Mouse (Mus musculus) intestine, postnatal 0 days (tissue): ENCODE results near the gene Ccnk. TPM values are rescaled to one million over a fixed set of nuclear protein-coding genes. Genes with fewer than 3 reads are reported as not detected.

Experiments
- ATAC-seq: fragments of 200-750 bp; cut with Nextera tagmentation; 2 replicates; pipeline ENCODE4 v1.8.0; 2017; ENCODE audit warnings: mild to moderate bottlenecking, moderate TSS enrichment, moderate library complexity
- H3K27ac ChIP-seq: fragments of 300-500 bp; sonication (generic); 2 replicates; pipeline ENCODE4 v1.5.1; 2014; ENCODE audit warnings: mild to moderate bottlenecking, low read depth, low read length, moderate library complexity
- H3K27me3 ChIP-seq: fragments of 300-500 bp; sonication (generic); replicated peaks from 2 replicates; pipeline ENCODE4 v1.6.1; 2014; ENCODE audit warnings: low read length, mixed read lengths; ENCODE audit not compliant: control insufficient read depth, insufficient read depth
- H3K36me3 ChIP-seq: fragments of 300-500 bp; sonication (generic); 2 replicates; pipeline ENCODE4 v1.6.1; 2014; ENCODE audit warnings: mild to moderate bottlenecking, moderate library complexity; ENCODE audit not compliant: control insufficient read depth, insufficient read depth
- H3K4me1 ChIP-seq: fragments of 300-500 bp; sonication (generic); replicated peaks from 2 replicates; pipeline ENCODE4 v1.6.1; 2014; ENCODE audit warnings: antibody characterized with exemption, low read length, mixed read lengths; ENCODE audit not compliant: control insufficient read depth, insufficient read depth
- H3K4me2 ChIP-seq: fragments of 300-500 bp; sonication (generic); replicated peaks from 2 replicates; pipeline ENCODE4 v1.6.1; 2014; ENCODE audit warnings: low read depth, mild to moderate bottlenecking, moderate library complexity
- H3K4me3 ChIP-seq: fragments of 300-500 bp; sonication (generic); 2 replicates; pipeline ENCODE4 v1.5.1; 2014; ENCODE audit warnings: low read depth, low read length
- H3K9ac ChIP-seq: fragments of 300-500 bp; sonication (generic); 2 replicates; pipeline ENCODE4 v1.6.1; 2014; ENCODE audit warnings: mild to moderate bottlenecking, low read depth, low read length
- H3K9me3 ChIP-seq: fragments of 300-500 bp; sonication (generic); 2 replicates; pipeline ENCODE4 v1.6.1; 2016; ENCODE audit warnings: mixed run types; ENCODE audit not compliant: control insufficient read depth
- CTCF ChIP-seq: sonication (generic); IDR thresholded peaks from 2 replicates; pipeline ENCODE4 v1.5.1; 2016; ENCODE audit warnings: low read depth, mild to moderate bottlenecking, control low read depth, antibody characterized with exemption, moderate library complexity
- WGBS: fragments of 180-500 bp; shearing (Covaris S2); extraction: QIAGEN DNeasy Blood & Tissue Kit; methylation state at CpG from one replicate; pipeline ENCODE4 v1.1.7; 2014; 5-methylcytosine and 5-hydroxymethylcytosine counted together
- polyA plus RNA-seq: library from polyadenylated mRNA; unstranded; fragments of >200 nt; fragmentation: Nextera tagmentation; extraction: Ambion mirVana; gene quantifications from 2 replicates; pipeline ENCODE4 v1.2.1, GENCODE M21; 2015

The Ccnk gene
- 3.0 and 3.3 TPM in 2 replicates for polyA plus RNA-seq

DNA sequence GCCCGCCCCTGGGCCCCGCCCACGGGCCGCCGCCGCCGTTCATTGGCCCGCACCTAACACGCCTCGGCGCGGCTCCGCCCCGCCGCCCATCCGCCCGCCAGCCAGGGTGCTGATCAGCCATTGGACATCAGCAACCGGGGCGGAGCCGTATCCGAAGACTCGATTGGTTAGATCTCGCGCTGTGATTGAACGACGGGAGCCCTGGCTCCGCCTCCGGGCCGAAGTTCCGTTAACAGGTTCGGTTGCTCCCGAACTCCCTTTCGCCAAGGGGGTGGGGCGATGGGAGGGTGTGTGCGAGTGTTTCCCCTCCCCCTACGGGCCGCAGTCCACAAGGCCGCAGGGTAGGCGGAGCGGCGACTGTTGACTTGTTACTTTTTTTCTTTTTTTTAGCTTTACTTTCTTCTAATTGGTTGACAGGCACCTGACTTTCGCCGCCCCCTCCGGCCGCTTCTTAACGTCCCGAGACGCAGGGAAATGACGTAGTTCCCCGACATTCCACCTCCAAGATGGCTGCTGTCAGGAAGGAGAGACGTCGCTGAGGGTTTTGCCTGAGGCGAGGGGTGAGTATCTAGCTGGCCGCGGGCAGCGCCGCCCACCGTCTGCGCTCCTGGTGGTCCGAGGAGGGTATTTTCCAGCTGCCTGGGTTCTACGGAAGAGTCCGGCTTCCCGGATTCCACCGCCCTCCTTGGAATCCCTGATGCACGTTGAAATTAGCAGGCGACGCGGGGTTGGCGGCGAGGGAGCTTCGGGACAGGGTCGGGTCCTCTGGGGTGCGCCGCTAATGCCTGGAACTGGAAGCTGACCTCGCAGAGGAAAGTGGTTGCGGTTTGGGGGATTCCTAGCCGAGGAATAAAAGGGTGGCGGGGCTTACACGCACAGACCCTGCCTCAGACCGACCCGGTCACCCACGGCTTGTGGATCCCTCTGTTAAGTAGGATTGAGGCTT lies at the start of gene Ccnk:
Gene Ccnk, plus strand, starts transcription at position 259 of the 946 bp plus-strand sequence.
- peak within 1 kb of the TSS; percentile 93 for H3K4me2 ChIP-seq
- no peaks in the 10 kb centered on the region for H3K9me3 ChIP-seq
- peak; percentile 53 for TF ChIP-seq CTCF
- H3K27me3 ChIP-seq = no peaks in the 10 kb centered on the region
- peak; percentile 96 for ATAC-seq
- WGBS = under 1% methylated on average over 78 of the region's 82 CpGs
- H3K36me3 ChIP-seq = peaks cover 17% of the 10 kb centered on the region
- H3K27ac ChIP-seq = peak within 1 kb of the TSS; percentile 99
- peak within 1 kb of the TSS; percentile 97 for H3K4me3 ChIP-seq
- peak within 1 kb of the TSS; percentile 98 for H3K9ac ChIP-seq
- 0 out of 2 replicates have a peak, but pooled peaks cover 2% of the 10 kb centered on the region for H3K4me1 ChIP-seq

DNA sequence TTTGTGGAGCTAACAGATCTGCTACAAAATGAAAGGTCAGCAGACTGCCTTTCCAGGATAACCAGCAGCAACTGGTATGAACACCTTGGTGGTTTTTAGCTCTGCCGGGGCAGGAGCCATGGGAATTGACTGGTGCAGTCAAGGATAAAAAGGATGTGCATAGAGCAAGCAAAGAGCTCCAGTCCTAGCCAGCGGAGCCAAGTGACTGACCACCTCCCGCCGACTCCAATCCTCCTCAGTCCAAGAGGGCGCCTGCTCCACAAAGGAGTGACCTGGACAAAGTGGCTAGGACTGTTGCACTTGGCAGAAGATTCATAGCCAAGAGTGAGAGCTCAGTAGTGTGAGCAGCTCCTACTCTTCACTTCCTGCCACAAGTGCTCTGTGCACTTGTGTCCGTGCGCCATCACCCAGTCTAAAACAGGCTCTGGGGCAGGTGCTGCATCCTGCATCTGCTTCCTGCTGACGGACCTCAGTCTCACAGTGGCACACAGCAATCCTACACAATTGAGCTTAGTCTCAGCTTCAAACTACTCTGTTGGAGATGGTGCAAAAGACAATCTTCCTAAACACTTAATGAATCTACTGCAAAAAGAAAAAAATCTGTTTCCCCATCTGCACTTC lies 46.8 kb upstream of the Ccnk start:
- Histone ChIP-seq H3K27me3 (no peaks in the 10 kb centered on the region), H3K27ac (no peak overlapping the region), H3K4me3 (no peak overlapping the region), H3K9me3 (no peaks in the 10 kb centered on the region), H3K9ac (no peak overlapping the region), H3K4me2 (no peak overlapping the region), H3K4me1 (no peaks in the 10 kb centered on the region), H3K36me3 (peaks cover 52% of the 10 kb centered on the region)
- ATAC-seq = no peak
- 88% methylated on average over 8 of the region's 8 CpGs for WGBS
- no peak for TF ChIP-seq CTCF

DNA sequence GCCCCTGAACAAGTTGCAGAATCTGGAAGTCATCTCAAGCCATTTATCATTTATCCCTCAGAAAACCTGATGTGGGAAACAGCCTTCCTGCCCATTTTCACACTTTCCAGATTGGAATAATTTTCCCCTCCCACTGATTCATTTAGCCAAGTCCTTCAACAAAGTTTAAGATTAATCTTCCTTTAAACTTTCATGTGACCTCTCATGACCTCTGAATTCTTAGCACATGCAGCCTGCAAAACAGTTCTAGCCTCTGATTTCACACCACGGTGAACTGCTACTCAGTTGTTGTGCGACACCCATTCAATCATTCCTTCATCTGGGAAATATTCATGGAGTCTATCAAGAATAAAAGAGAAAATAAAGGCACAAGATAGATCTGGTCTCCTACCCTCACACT lies 46.2 kb upstream of the Ccnk start:
- Histone ChIP-seq H3K27me3 (no peaks in the 10 kb centered on the region), H3K36me3 (peaks cover 51% of the 10 kb centered on the region), H3K9me3 (no peaks in the 10 kb centered on the region), H3K4me3 (no peak overlapping the region), H3K4me1 (no peaks in the 10 kb centered on the region), H3K27ac (no peak overlapping the region), H3K4me2 (no peak overlapping the region), H3K9ac (no peak overlapping the region)
- ATAC-seq = no peak
- 69% methylated on average over 2 of the region's 2 CpGs for WGBS
- no peak for TF ChIP-seq CTCF

DNA sequence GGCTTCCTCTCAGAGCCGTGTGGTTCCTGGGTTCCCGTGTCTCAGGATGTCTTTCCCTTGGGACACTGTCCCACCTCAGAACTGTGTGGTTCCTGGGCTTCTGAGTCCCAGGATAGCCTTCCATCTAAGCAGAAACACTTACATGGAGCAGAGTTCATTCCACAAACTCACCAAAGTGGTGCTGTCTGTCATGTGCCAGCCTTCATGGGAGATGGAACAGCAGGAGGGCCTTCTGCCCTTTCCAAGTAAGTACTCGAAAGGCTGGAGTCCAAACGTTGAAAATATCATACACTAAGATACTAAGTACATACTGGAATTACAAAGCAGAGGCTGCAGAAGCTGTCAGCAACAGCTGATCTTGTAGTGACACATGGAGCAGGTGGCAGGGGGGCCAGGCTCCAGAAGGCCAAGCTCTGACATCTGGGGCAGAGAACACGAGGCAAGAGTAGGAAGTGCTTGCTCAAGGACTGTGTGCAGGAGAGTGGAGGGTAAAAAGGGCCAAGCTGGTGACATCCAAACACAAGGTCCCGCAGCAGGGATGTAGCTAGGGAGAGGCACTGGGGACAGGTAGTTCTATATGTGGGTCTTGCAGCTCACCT lies 43.7 kb upstream of the Ccnk start:
- Histone ChIP-seq H3K9ac (no peak overlapping the region), H3K4me2 (no peak overlapping the region), H3K36me3 (peaks cover 40% of the 10 kb centered on the region), H3K4me3 (no peak overlapping the region), H3K9me3 (no peaks in the 10 kb centered on the region), H3K27me3 (no peaks in the 10 kb centered on the region), H3K4me1 (no peaks in the 10 kb centered on the region), H3K27ac (no peak overlapping the region)
- WGBS = 75% methylated on average over 6 of the region's 6 CpGs
- no peak for ATAC-seq
- no peak for TF ChIP-seq CTCF

DNA sequence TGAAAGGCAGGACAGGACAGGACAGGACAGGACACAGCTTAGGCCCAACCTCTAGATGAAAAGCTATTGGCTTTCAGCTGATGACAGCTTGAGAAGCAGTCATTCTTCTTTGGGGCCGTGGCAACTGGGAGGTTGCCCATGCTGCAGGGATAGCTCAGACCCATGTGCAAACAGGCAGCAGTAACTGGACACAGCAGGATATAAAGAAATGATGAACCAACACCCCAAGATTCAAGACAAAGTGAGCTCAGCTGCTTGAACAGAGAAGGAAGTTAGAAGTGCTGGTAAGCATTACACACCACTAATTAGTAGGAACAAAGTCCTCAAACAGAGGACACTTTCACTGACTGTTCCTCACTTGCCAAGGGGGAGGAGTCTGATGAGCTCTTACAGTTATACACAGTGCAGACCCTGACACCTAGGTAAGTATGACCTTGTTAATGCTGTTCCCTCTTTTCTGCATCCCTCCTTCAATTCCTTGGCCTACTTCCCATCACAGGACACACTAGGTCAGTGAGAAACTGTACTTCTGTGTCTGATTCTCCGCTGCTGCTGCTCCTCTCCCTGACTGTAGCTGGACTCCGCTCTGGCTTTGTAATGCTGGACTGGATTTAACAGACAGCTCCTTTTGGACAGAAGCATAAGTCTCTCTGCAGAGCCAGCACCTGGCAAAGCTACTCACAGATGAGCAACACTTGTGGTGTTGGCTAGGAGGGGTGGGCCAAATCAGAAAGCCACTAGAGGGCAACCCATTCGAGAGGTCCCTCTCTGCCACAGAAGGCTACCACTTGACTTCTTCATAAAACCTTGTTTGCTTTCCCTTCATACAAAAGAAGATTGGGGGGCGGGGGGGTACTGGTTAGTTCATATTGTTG lies 35.5 kb upstream of the Ccnk start:
- Histone ChIP-seq H3K9me3 (no peaks in the 10 kb centered on the region), H3K4me3 (no peak overlapping the region), H3K27me3 (no peaks in the 10 kb centered on the region), H3K4me2 (no peak overlapping the region), H3K27ac (no peak overlapping the region), H3K36me3 (peaks cover 38% of the 10 kb centered on the region), H3K4me1 (no peaks in the 10 kb centered on the region), H3K9ac (no peak overlapping the region)
- peak; percentile 83 for ATAC-seq
- 82% methylated on average over 5 of the region's 5 CpGs for WGBS
- TF ChIP-seq CTCF = no peak
